Mouse (Mus musculus): Measurements from ENCODE around the gene Atg4a-ps.

- TF ChIP-seq GATA1 (IDR thresholded peaks at IDR 0.05; ENCODE audit: low read length) (no peak), TAL1 (IDR thresholded peaks at IDR 0.05; ENCODE audit: low read length) (no peak)
These were observed 15.8 kb upstream of the Atg4a-ps start for GRCm38 (mm10) chr3:103661714-103662113.

Measured in erythroblast, embryonic 14.5 days (primary cell).